Mouse (Mus musculus) midbrain, embryonic 11.5 days (tissue): ENCODE data around the gene Dennd1a. TPM values are rescaled to one million over a fixed set of nuclear protein-coding genes. Genes with fewer than 3 reads are reported as not detected.

ENCODE experiments used
- ATAC-seq: fragments of 200-750 bp; cut with Nextera tagmentation; 2 replicates; pipeline ENCODE4 v1.8.0; 2017; ENCODE audit warnings: moderate TSS enrichment, moderate library complexity; ENCODE audit not compliant: low FRiP score
- DNase-seq: peaks from one replicate; pipeline ENCODE4 v3.0.0; 2015; ENCODE audit warnings: low spot score; ENCODE audit errors: missing footprints
- H3K27ac ChIP-seq: fragments of 300-500 bp; sonication (generic); 2 replicates; pipeline ENCODE4 v1.5.1; 2014; ENCODE audit warnings: low read depth, low read length
- H3K27me3 ChIP-seq: fragments of 300-500 bp; sonication (generic); 2 replicates; pipeline ENCODE4 v1.6.1; 2014; ENCODE audit warnings: mild to moderate bottlenecking, low read length, moderate library complexity, mixed read lengths; ENCODE audit not compliant: control insufficient read depth, insufficient read depth
- H3K36me3 ChIP-seq: fragments of 300-500 bp; sonication (generic); 2 replicates; pipeline ENCODE4 v1.6.1; 2014; ENCODE audit warnings: mild to moderate bottlenecking, low read length, moderate library complexity, mixed read lengths; ENCODE audit not compliant: control insufficient read depth, insufficient read depth
- H3K4me1 ChIP-seq: fragments of 300-500 bp; sonication (generic); 2 replicates; pipeline ENCODE4 v1.6.1; 2014; ENCODE audit warnings: low read length; ENCODE audit not compliant: control insufficient read depth, insufficient read depth
- H3K4me2 ChIP-seq: fragments of 300-500 bp; sonication (generic); 2 replicates; pipeline ENCODE4 v1.6.1; 2014; ENCODE audit warnings: mild to moderate bottlenecking, moderate library complexity
- H3K4me3 ChIP-seq: fragments of 300-500 bp; sonication (generic); 2 replicates; pipeline ENCODE4 v1.5.1; 2014; ENCODE audit warnings: low read depth, low read length
- H3K9ac ChIP-seq: fragments of 300-500 bp; sonication (generic); 2 replicates; pipeline ENCODE4 v1.6.1; 2014; ENCODE audit warnings: low read length
- H3K9me3 ChIP-seq: fragments of 300-500 bp; sonication (generic); 2 replicates; pipeline ENCODE4 v1.6.1; 2016; ENCODE audit warnings: low read length; ENCODE audit not compliant: control insufficient read depth
- WGBS: fragments of 180-500 bp; shearing (Covaris S2); extraction: QIAGEN DNeasy Blood & Tissue Kit; methylation state at CpG from one replicate; pipeline ENCODE4 v1.1.7; 2014; 5-methylcytosine and 5-hydroxymethylcytosine counted together
- polyA plus RNA-seq: library from polyadenylated mRNA; unstranded; fragments of >200 nt; fragmentation: Nextera tagmentation; extraction: Ambion mirVana; gene quantifications from 2 replicates; pipeline ENCODE4 v1.2.1, GENCODE M21; 2014

Gene Dennd1a
- polyA plus RNA-seq, 1 experiment from 2014 or later: 8.8 TPM

- Histone ChIP-seq H3K4me1 (peaks cover 4% of the 10 kb centered on the region), H3K9me3 (no peaks in the 10 kb centered on the region), H3K27ac (no peak overlapping the region), H3K36me3 (peaks cover 2% of the 10 kb centered on the region; the same call in 1 of the 2 replicates), H3K4me3 (no peak overlapping the region), H3K4me2 (no peak overlapping the region), H3K9ac (no peak overlapping the region), H3K27me3 (no peaks in the 10 kb centered on the region)
- 62% methylated on average over 6 of the region's 6 CpGs for WGBS
- no peak for ATAC-seq
- no peak for DNase-seq
Observed at GRCm38 (mm10) chr2:37799137-37799536, 488.1 kb downstream of the Dennd1a start.

DNA sequence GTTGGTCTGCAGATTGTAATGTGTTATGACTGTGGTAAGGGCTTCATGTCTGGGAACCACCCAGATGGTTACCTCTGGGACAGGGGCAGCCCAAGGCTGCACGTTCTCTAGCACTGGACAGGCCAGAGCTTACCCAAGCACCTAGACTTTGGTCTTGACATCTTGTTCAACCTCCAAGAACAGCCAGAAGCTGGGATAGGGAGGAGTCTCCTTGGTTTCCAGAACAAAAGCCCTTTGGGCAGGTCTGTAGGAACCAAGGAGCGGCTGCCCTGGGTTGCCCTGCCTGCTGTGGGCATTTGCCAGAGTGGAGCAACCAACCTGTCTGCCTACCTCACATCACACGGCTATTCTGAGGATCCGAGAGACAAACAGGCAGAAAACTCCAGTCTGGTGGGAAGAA lies 490.1 kb downstream of the Dennd1a start:
- no peak overlapping the region for H3K9ac ChIP-seq
- peaks cover 10% of the 10 kb centered on the region for H3K36me3 ChIP-seq
- ATAC-seq (no peak), DNase-seq (no peak)
- no peak overlapping the region for H3K27ac ChIP-seq
- no peaks in the 10 kb centered on the region for H3K9me3 ChIP-seq
- H3K4me2 ChIP-seq: no peak overlapping the region
- no peaks in the 10 kb centered on the region for H3K4me1 ChIP-seq
- H3K27me3 ChIP-seq: no peaks in the 10 kb centered on the region; the same call in 1 of the 2 replicates
- H3K4me3 ChIP-seq: no peak overlapping the region
- WGBS: 90% methylated on average over 4 of the region's 4 CpGs

DNA sequence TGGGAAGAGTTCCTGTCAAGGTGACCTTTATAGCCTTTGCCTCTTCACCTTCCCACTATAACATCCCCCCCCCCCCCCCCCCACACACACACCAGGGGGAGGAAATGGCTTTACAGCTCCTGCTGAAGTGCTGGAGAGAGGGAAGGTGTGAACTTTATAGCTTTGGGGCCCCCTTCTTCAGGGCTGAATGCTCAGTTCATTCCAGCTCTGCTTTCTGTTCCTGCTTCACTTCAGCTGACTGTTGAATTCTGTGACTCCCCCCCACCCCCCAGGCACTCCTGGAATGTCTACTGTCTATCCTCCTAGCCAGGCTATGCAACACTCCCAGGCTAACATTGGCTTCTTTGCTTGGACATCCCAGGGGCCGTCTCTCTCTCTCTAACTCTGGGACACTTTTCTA lies 491.2 kb downstream of the Dennd1a start:
- Histone ChIP-seq H3K4me1 (no peaks in the 10 kb centered on the region), H3K36me3 (peaks cover 15% of the 10 kb centered on the region), H3K9me3 (no peaks in the 10 kb centered on the region), H3K4me3 (no peak overlapping the region), H3K9ac (no peak overlapping the region), H3K27ac (no peak overlapping the region), H3K4me2 (no peak overlapping the region), H3K27me3 (no peaks in the 10 kb centered on the region; the same call in 1 of the 2 replicates)
- ATAC-seq (no peak), DNase-seq (no peak)
- 80% methylated on average over 1 of the region's 1 CpGs for WGBS

GRCm38 (mm10) chr2:37791340-37791739 lies 495.9 kb downstream of the Dennd1a start:
- H3K4me3 ChIP-seq: no peak overlapping the region
- no peaks in the 10 kb centered on the region for H3K4me1 ChIP-seq
- no peaks in the 10 kb centered on the region for H3K9me3 ChIP-seq
- 89% methylated on average over 4 of the region's 4 CpGs for WGBS
- H3K36me3 ChIP-seq: peaks cover 17% of the 10 kb centered on the region
- H3K4me2 ChIP-seq: no peak overlapping the region
- H3K9ac ChIP-seq: no peak overlapping the region
- no peak for ATAC-seq
- DNase-seq: no peak
- H3K27ac ChIP-seq: no peak overlapping the region
- H3K27me3 ChIP-seq: no peaks in the 10 kb centered on the region; the same call in 1 of the 2 replicates

- no peak overlapping the region for H3K4me3 ChIP-seq
- DNase-seq (no peak), ATAC-seq (no peak)
- no peaks in the 10 kb centered on the region for H3K4me1 ChIP-seq
- H3K36me3 ChIP-seq: peaks cover 17% of the 10 kb centered on the region
- 95% methylated on average over 14 of the region's 14 CpGs for WGBS
- H3K9me3 ChIP-seq: no peaks in the 10 kb centered on the region
- H3K9ac ChIP-seq: no peak overlapping the region
- H3K27me3 ChIP-seq: no peaks in the 10 kb centered on the region; the same call in 1 of the 2 replicates
- H3K4me2 ChIP-seq: no peak overlapping the region
- H3K27ac ChIP-seq: no peak overlapping the region
Observed at GRCm38 (mm10) chr2:37790738-37791137, 496.5 kb downstream of the Dennd1a start.

- no peak for DNase-seq
- Histone ChIP-seq H3K9me3 (no peaks in the 10 kb centered on the region), H3K4me1 (no peaks in the 10 kb centered on the region), H3K4me2 (no peak overlapping the region), H3K9ac (no peak overlapping the region), H3K27ac (no peak overlapping the region), H3K4me3 (no peak overlapping the region), H3K36me3 (peaks cover 17% of the 10 kb centered on the region), H3K27me3 (no peaks in the 10 kb centered on the region; the same call in 1 of the 2 replicates)
- WGBS: 93% methylated on average over 10 of the region's 10 CpGs
- no peak for ATAC-seq
Observed at GRCm38 (mm10) chr2:37789995-37790394, 497.2 kb downstream of the Dennd1a start.

GRCm38 (mm10) chr2:37789029-37789428 lies 498.2 kb downstream of the Dennd1a start:
- 99% methylated on average over 5 of the region's 5 CpGs for WGBS
- DNase-seq: no peak
- H3K27me3 ChIP-seq: no peaks in the 10 kb centered on the region; the same call in 1 of the 2 replicates

GRCm38 (mm10) chr2:37788176-37788962 lies 498.8 kb downstream of the Dennd1a start:
- no peak overlapping the region for H3K4me2 ChIP-seq
- DNase-seq (no peak), ATAC-seq (no peak)
- no peak overlapping the region for H3K27ac ChIP-seq
- H3K4me1 ChIP-seq: no peaks in the 10 kb centered on the region
- H3K27me3 ChIP-seq: no peaks in the 10 kb centered on the region; the same call in 1 of the 2 replicates
- H3K4me3 ChIP-seq: no peak overlapping the region
- no peaks in the 10 kb centered on the region for H3K9me3 ChIP-seq
- 72% methylated on average over 7 of the region's 7 CpGs for WGBS
- no peak overlapping the region for H3K9ac ChIP-seq
- H3K36me3 ChIP-seq: peaks cover 20% of the 10 kb centered on the region

More at GRCm38 (mm10) chr2:37789029-37789428, 498.2 kb downstream of the Dennd1a start:
- no peak overlapping the region for H3K27ac ChIP-seq
- H3K9ac ChIP-seq: no peak overlapping the region
- no peak overlapping the region for H3K4me3 ChIP-seq
- peaks cover 17% of the 10 kb centered on the region for H3K36me3 ChIP-seq
- H3K9me3 ChIP-seq: no peaks in the 10 kb centered on the region
- H3K4me1 ChIP-seq: no peaks in the 10 kb centered on the region
- no peak for ATAC-seq
- no peak overlapping the region for H3K4me2 ChIP-seq

DNA sequence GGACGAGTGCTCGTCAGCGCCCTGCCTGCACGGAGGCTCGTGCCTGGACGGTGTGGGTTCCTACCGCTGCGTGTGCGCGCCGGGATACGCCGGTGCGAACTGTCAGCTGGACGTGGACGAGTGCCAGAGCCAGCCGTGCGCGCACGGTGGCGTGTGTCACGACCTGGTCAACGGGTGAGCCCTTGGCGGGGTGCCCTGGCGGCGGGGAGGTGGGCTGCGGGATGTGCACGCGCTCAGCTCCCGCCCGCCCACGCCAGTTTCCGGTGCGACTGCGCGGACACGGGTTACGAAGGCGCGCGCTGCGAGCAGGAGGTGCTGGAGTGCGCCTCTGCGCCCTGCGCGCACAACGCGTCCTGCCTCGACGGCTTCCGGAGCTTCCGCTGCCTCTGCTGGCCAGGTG lies 500.7 kb downstream of the Dennd1a start:
- Histone ChIP-seq H3K4me2 (no peak overlapping the region), H3K9ac (no peak overlapping the region), H3K4me3 (no peak overlapping the region), H3K4me1 (peaks cover 10% of the 10 kb centered on the region), H3K27me3 (no peaks in the 10 kb centered on the region; the same call in 1 of the 2 replicates), H3K36me3 (peaks cover 15% of the 10 kb centered on the region), H3K27ac (no peak overlapping the region), H3K9me3 (no peaks in the 10 kb centered on the region)
- DNase-seq (peak; percentile 85), ATAC-seq (no peak)
- WGBS: 45% methylated on average over 52 of the region's 52 CpGs
